Mouse (Mus musculus) thymus, adult 2 months (tissue): ENCODE measurements around the gene Slc13a5.

Source experiments
- CTCF ChIP-seq: fragments of 200-500 bp; IDR thresholded peaks from 2 replicates; pipeline ENCODE4 v1.5.1; 2012; ENCODE audit warnings: mild to moderate bottlenecking, control low read depth, low read length, moderate library complexity, borderline replicate concordance; ENCODE audit not compliant: control insufficient read depth, poor library complexity, insufficient read depth; ENCODE audit errors: extremely low read depth
- POLR2A ChIP-seq: fragments of 200-500 bp; IDR thresholded peaks from 2 replicates; pipeline ENCODE4 v1.6.1; 2012; ENCODE audit warnings: mild to moderate bottlenecking, low read length, control low read depth, moderate library complexity; ENCODE audit not compliant: control insufficient read depth, poor library complexity, insufficient read depth; ENCODE audit errors: extremely low read depth

DNA sequence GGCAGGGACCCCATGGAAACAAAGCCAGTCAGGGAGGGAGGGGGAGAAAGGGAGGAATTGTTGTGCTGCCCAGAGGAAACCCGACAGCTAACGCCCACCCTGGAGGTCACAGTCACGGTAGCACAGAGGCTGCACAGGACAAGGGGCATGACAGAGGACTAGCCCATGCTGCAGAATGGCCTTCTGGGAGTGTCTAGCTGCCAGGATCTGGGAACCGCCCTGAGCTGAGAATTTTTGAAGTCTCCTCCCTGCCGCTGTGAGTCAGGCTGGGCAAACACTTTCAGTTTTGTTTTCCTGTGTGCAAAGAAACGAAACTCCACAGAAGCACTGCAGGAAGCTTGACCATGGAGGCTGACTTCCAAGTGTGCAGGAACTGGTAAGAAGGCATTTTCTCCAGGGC is 34.3 kb upstream of the Slc13a5 start, which contains the start of gene Xaf1:
- no peak for TF ChIP-seq CTCF
- TF ChIP-seq POLR2A = no peak
